Mouse (Mus musculus): ENCODE data around the gene Cd207. TPM values are rescaled to one million over a fixed set of nuclear protein-coding genes. Genes with fewer than 3 reads are reported as not detected.

Cd207 gene
- polyA plus RNA-seq (2015; fragmentation: Nextera tagmentation; extraction: Ambion mirVana) = not detected in 2 replicates

DNA sequence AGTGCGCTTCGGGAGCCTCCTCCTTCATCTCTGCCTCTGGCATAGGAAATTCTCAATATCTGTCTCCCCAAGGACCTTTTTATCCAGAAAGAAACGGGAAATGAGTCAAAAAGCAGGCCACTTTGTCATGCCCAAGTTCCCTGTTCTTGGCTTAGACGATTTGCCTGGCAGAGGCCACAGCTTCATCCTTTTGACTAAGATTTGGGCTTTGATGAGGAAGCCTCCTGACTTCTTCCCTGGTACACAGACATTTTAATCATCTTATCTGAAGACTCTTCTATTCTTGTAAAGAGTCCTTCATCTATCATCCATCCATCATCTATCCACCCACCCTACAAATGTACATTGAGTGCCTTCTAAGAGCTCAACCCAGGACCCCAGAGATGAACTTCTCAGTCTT is at the start of gene Cd207:
Gene Cd207 (minus strand): TSS at position 101 of the 400 bp plus-strand sequence.
- no peaks in the 10 kb centered on the region for H3K9me3 ChIP-seq
- H3K4me1 ChIP-seq (replicated peaks) = no peaks in the 10 kb centered on the region
- peaks cover 24% of the 10 kb centered on the region for H3K27me3 ChIP-seq
- no peak within 1 kb of the TSS for H3K27ac ChIP-seq (replicated peaks)
- H3K36me3 ChIP-seq = no peaks in the 10 kb centered on the region
- H3K4me2 ChIP-seq = no peak within 1 kb of the TSS
- ATAC-seq (ENCODE audit: low read depth) = no peak
- no peak within 1 kb of the TSS for H3K9ac ChIP-seq
- WGBS = 83% methylated on average over 4 of the region's 4 CpGs
- no peak within 1 kb of the TSS for H3K4me3 ChIP-seq

- H3K9ac ChIP-seq = no peak overlapping the region
- peaks cover 58% of the 10 kb centered on the region for H3K27me3 ChIP-seq
- no peak for ATAC-seq (ENCODE audit: low read depth)
- no peaks in the 10 kb centered on the region for H3K36me3 ChIP-seq
- H3K4me3 ChIP-seq = no peak overlapping the region
- no peaks in the 10 kb centered on the region for H3K4me1 ChIP-seq (replicated peaks)
- H3K4me2 ChIP-seq = no peak overlapping the region
- no peaks in the 10 kb centered on the region for H3K9me3 ChIP-seq
- no peak overlapping the region for H3K27ac ChIP-seq (replicated peaks)
- 38% methylated on average over 4 of the region's 4 CpGs for WGBS
Measured at GRCm38 (mm10) chr6:83727178-83727577, 49.5 kb upstream of the Cd207 start.

- H3K27me3 ChIP-seq = peaks cover 86% of the 10 kb centered on the region
- no peak for ATAC-seq (ENCODE audit: low read depth)
- H3K4me1 ChIP-seq (replicated peaks) = no peaks in the 10 kb centered on the region
- H3K36me3 ChIP-seq = no peaks in the 10 kb centered on the region
- H3K27ac ChIP-seq (replicated peaks) = no peak overlapping the region
- H3K9me3 ChIP-seq = no peaks in the 10 kb centered on the region
- H3K9ac ChIP-seq = no peak overlapping the region
- no peak overlapping the region for H3K4me3 ChIP-seq
- H3K4me2 ChIP-seq = no peak overlapping the region
- WGBS = 18% methylated on average over 6 of the region's 6 CpGs
Measured at GRCm38 (mm10) chr6:83722526-83722925, 44.9 kb upstream of the Cd207 start.

- Histone ChIP-seq H3K27me3 (peaks cover 99% of the 10 kb centered on the region), H3K27ac (replicated peaks) (no peak overlapping the region), H3K4me3 (no peak overlapping the region), H3K4me1 (replicated peaks) (peaks cover 7% of the 10 kb centered on the region), H3K9me3 (no peaks in the 10 kb centered on the region), H3K9ac (no peak overlapping the region), H3K36me3 (no peaks in the 10 kb centered on the region), H3K4me2 (no peak overlapping the region)
- 1% methylated on average over 8 of the region's 8 CpGs for WGBS
- no peak for ATAC-seq (ENCODE audit: low read depth)
Measured at GRCm38 (mm10) chr6:83717026-83717425, 39.4 kb upstream of the Cd207 start.

DNA sequence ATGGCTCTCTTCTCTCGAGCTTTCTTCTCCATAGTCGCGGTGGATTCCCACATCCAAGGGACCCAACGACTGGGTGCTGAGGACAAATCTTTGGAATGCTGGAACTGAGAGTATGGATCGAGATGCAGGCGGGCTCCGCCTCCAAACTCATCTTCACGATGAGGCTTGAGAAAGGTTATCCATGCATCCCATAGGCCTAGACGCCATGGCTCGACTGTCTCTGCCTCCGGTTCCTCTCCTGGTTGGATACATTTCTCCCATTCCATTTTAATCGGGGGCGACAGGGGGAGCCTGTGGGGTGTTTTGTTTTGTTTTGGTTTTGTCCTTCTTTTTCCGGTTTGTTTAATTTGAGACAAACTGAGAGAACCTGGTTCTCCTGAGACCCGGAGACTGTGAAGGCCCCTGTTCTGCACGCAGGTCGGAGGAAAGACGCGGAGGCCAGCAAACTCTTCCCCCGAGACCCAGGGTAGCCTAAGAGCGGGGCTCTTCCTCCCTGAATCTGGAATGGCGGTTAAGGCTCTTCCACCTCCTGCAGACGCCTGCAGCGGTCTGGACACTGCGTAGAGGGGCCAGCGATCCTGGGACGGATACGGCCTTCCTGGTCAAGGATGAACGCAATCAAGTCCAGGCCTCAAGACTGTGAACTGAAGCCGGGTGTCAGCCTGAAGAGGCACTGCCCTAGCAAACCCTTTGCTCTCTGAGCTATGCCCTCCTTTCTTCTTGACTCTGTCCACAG is 38.0 kb upstream of the Cd207 start:
- Histone ChIP-seq H3K27ac (replicated peaks) (no peak overlapping the region), H3K4me3 (no peak overlapping the region), H3K9me3 (no peaks in the 10 kb centered on the region), H3K9ac (no peak overlapping the region), H3K4me2 (no peak overlapping the region), H3K36me3 (no peaks in the 10 kb centered on the region), H3K27me3 (peaks cover 99% of the 10 kb centered on the region), H3K4me1 (replicated peaks) (peaks cover 21% of the 10 kb centered on the region)
- WGBS = 2% methylated on average over 30 of the region's 30 CpGs
- ATAC-seq (ENCODE audit: low read depth) = no peak

GRCm38 (mm10) chr6:83714221-83715123 is 36.8 kb upstream of the Cd207 start:
- Histone ChIP-seq H3K4me3 (no peak overlapping the region), H3K9ac (no peak overlapping the region), H3K27ac (replicated peaks) (no peak overlapping the region), H3K4me1 (replicated peaks) (peaks cover 22% of the 10 kb centered on the region), H3K9me3 (no peaks in the 10 kb centered on the region), H3K4me2 (no peak overlapping the region), H3K36me3 (no peaks in the 10 kb centered on the region), H3K27me3 (peaks cover 99% of the 10 kb centered on the region)
- ATAC-seq (ENCODE audit: low read depth) = no peak
- under 1% methylated on average over 34 of the region's 34 CpGs for WGBS

- 3% methylated on average over 12 of the region's 12 CpGs for WGBS
- no peak overlapping the region for H3K9ac ChIP-seq
- no peak overlapping the region for H3K27ac ChIP-seq (replicated peaks)
- peaks cover 99% of the 10 kb centered on the region for H3K27me3 ChIP-seq
- ATAC-seq (ENCODE audit: low read depth) = no peak
- peaks cover 22% of the 10 kb centered on the region for H3K4me1 ChIP-seq (replicated peaks)
- no peak overlapping the region for H3K4me3 ChIP-seq
- no peaks in the 10 kb centered on the region for H3K9me3 ChIP-seq
- H3K4me2 ChIP-seq = no peak overlapping the region
- H3K36me3 ChIP-seq = no peaks in the 10 kb centered on the region
Measured at GRCm38 (mm10) chr6:83713271-83714136, 35.8 kb upstream of the Cd207 start.

GRCm38 (mm10) chr6:83711725-83712475 is 34.2 kb upstream of the Cd207 start:
- no peak overlapping the region for H3K9ac ChIP-seq
- peak overlapping the region; percentile 33 for H3K4me3 ChIP-seq
- WGBS = under 1% methylated on average over 45 of the region's 45 CpGs

GRCm38 (mm10) chr6:83711067-83711675 is 33.5 kb upstream of the Cd207 start, which contains the start of gene Vax2:
Vax2 (plus strand) TSS chr6:83711264.
- H3K27ac ChIP-seq (replicated peaks) = no peak within 1 kb of the TSS
- 1% methylated on average over 32 of the region's 46 CpGs for WGBS
- H3K4me2 ChIP-seq = peak within 1 kb of the TSS; percentile 51
- peak; percentile 74 for ATAC-seq (ENCODE audit: low read depth)
- H3K27me3 ChIP-seq = peaks cover 100% of the 10 kb centered on the region
- no peaks in the 10 kb centered on the region for H3K36me3 ChIP-seq
- no peaks in the 10 kb centered on the region for H3K9me3 ChIP-seq
- H3K9ac ChIP-seq = no peak within 1 kb of the TSS
- H3K4me3 ChIP-seq = peak within 1 kb of the TSS; percentile 33
- peaks cover 22% of the 10 kb centered on the region for H3K4me1 ChIP-seq (replicated peaks)

More at GRCm38 (mm10) chr6:83711725-83712475, 34.2 kb upstream of the Cd207 start:
- Histone ChIP-seq H3K27ac (replicated peaks) (no peak overlapping the region), H3K9me3 (no peaks in the 10 kb centered on the region), H3K36me3 (no peaks in the 10 kb centered on the region), H3K27me3 (peaks cover 99% of the 10 kb centered on the region), H3K4me2 (peak overlapping the region; percentile 51), H3K4me1 (replicated peaks) (peaks cover 22% of the 10 kb centered on the region)
- 0 out of 2 replicates have a peak, but pooled peaks have one; percentile 13 for ATAC-seq (ENCODE audit: low read depth)

DNA sequence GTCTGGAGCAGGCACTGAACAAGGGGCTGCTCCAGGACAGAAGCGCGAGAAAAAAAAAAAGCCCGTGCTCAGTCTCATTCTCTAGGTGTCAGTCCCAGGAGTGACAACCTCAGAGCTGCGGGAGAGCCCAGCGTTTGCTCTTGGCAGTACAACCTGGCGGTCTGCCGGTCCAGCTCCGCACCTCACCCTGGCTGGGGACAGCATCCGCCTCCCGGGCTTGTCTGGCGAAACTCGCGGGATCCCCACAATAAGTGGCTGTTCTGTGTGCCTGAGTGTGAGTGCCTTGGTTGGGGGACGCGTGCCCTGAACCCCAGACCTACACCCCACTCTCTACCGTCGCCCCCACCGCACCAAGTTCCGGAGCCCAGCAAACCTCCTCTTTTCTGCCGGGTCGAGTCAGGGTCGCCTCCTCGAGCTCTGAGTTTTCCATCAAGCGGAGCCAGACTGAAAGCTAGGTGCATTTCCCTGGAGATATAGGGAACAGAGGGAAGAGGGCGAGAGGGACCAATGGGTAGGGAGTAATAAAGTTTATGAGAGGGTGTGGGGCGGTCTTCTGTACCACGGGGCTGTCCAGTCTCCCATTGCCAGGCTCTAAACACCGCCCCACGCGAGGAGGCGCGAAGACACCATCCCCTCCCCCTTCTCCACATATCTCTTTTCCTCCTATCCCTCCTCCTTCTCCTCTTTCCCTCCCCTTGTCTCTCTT is 32.9 kb upstream of the Cd207 start:
- Histone ChIP-seq H3K27ac (replicated peaks) (no peak overlapping the region), H3K27me3 (peaks cover 100% of the 10 kb centered on the region), H3K4me2 (peak overlapping the region; percentile 51), H3K9ac (no peak overlapping the region), H3K36me3 (no peaks in the 10 kb centered on the region), H3K9me3 (no peaks in the 10 kb centered on the region), H3K4me1 (replicated peaks) (peaks cover 22% of the 10 kb centered on the region), H3K4me3 (peak overlapping the region; percentile 33)
- under 1% methylated on average over 32 of the region's 32 CpGs for WGBS
- ATAC-seq (ENCODE audit: low read depth) = peak; percentile 9; the same call in 1 of the 2 replicates

Measured in neural tube, embryonic 13.5 days (tissue).